Mouse (Mus musculus) T-helper 17 cell (primary cell): ENCODE measurements at regions not wholly inside any gene's neighbourhood (a gene's known extent, or its start where the extent isn't known, plus 50 kb on each side); places are given as distances from the start of the nearest gene placed in this dataset.

ENCODE experiments used
- in situ Hi-C, 2 experiments: fragments of 300-600 bp; cut with MboI, MseI; formaldehyde crosslinking; loops; 1 replicate in 1 of 2; 2 replicates in 1 of 2; pipeline ENCODE4 v1.15.1; 2025; ENCODE audit warnings: high pct_unique_total_duplicates in 2 of 2

- in situ Hi-C loops, result loop anchor here in 1 of 2 experiments (10.0 kb wide), 1 partner anchor 1568 kb away; no protein-coding TSS in a partner anchor
These were observed 130.2 kb downstream of the Gm10283 start for GRCm38 (mm10) chr8:60372681-60373398.

GRCm38 (mm10) chr8:60348291-60348690 is 154.7 kb downstream of the Gm10283 start:
- in situ Hi-C loops, result no loop called here

- in situ Hi-C loops, result no loop called here
These were observed 157.1 kb downstream of the Gm10283 start for GRCm38 (mm10) chr8:60345830-60346420.

GRCm38 (mm10) chr8:60315478-60315877 is 187.5 kb downstream of the Gm10283 start:
- in situ Hi-C loops, result no loop called here

GRCm38 (mm10) chr8:60313977-60314854 is 188.8 kb downstream of the Gm10283 start:
- in situ Hi-C loops, result no loop called here

- in situ Hi-C loops, result no loop called here
These were observed 192.9 kb downstream of the Gm10283 start for GRCm38 (mm10) chr8:60310136-60310535.

GRCm38 (mm10) chr8:60301282-60301681 is 201.7 kb downstream of the Gm10283 start:
- in situ Hi-C loops, result no loop called here

- in situ Hi-C loops, result no loop called here
These were observed 225.7 kb downstream of the Gm10283 start for GRCm38 (mm10) chr8:60277211-60277801.

GRCm38 (mm10) chr8:60250341-60250740 is 252.7 kb downstream of the Gm10283 start:
- in situ Hi-C loops, result loop anchor here in 1 of 2 experiments (10.0 kb wide), 1 partner anchor 186 kb away; no protein-coding TSS in a partner anchor

- in situ Hi-C loops, result loop anchor here in 1 of 2 experiments (10.0 kb wide), 1 partner anchor 185 kb away; no protein-coding TSS in a partner anchor
These were observed 253.3 kb downstream of the Gm10283 start for GRCm38 (mm10) chr8:60249704-60250103.

- in situ Hi-C loops, result no loop called here
These were observed 255.4 kb downstream of the Gm10283 start for GRCm38 (mm10) chr8:60247601-60248000.

- in situ Hi-C loops, result no loop called here
These were observed 261.6 kb downstream of the Gm10283 start for GRCm38 (mm10) chr8:60241366-60241765.

- in situ Hi-C loops, result no loop called here
These were observed 282.1 kb downstream of the Gm10283 start for GRCm38 (mm10) chr8:60220946-60221345.

- in situ Hi-C loops, result no loop called here
These were observed 307.4 kb downstream of the Gm10283 start for GRCm38 (mm10) chr8:60195641-60196040.

GRCm38 (mm10) chr8:60167716-60168272 is 335.2 kb downstream of the Gm10283 start:
- in situ Hi-C loops, result no loop called here
